Mouse (Mus musculus) thymus, postnatal 10 days (tissue): ENCODE data around the gene Bnc1.

Source experiments
- DNase-seq, 2 experiments: peaks; one replicate each; pipeline ENCODE4 v3.0.0; 2021; ENCODE audit warnings: low spot score in 2 of 2

Gene Bnc1

GRCm38 (mm10) chr7:81992131-81993061 is at the start of gene Bnc1:
Gene Bnc1, minus strand, starts transcription at chr7:81992292.
- DNase-seq: peak in 1 of 2 experiments; percentile 10

- no peak for DNase-seq
These were observed 41.3 kb upstream of the Bnc1 start for GRCm38 (mm10) chr7:82033347-82033746.

GRCm38 (mm10) chr7:82029666-82030065 is 37.6 kb upstream of the Bnc1 start:
- no peak for DNase-seq

GRCm38 (mm10) chr7:82025802-82026201 is 33.7 kb upstream of the Bnc1 start:
- no peak for DNase-seq

GRCm38 (mm10) chr7:82023676-82024075 is 31.6 kb upstream of the Bnc1 start:
- no peak for DNase-seq

GRCm38 (mm10) chr7:82022404-82022803 is 30.3 kb upstream of the Bnc1 start:
- DNase-seq: no peak

- no peak for DNase-seq
These were observed 25.9 kb upstream of the Bnc1 start for GRCm38 (mm10) chr7:82018031-82018430.

- DNase-seq: no peak
These were observed 24.9 kb upstream of the Bnc1 start for GRCm38 (mm10) chr7:82016751-82017710.

GRCm38 (mm10) chr7:82012472-82012871 is 20.4 kb upstream of the Bnc1 start:
- no peak for DNase-seq

GRCm38 (mm10) chr7:82011534-82012401 is 19.7 kb upstream of the Bnc1 start:
- DNase-seq: no peak

- no peak for DNase-seq
These were observed 15.1 kb upstream of the Bnc1 start for GRCm38 (mm10) chr7:82007151-82007550.

GRCm38 (mm10) chr7:82004228-82004627 is 12.1 kb upstream of the Bnc1 start:
- DNase-seq: no peak

- no peak for DNase-seq
These were observed 7.7 kb upstream of the Bnc1 start for GRCm38 (mm10) chr7:81999816-82000215.

- no peak for DNase-seq
These were observed 7.3 kb upstream of the Bnc1 start for GRCm38 (mm10) chr7:81999372-81999771.

GRCm38 (mm10) chr7:81995975-81996374 is 3.9 kb upstream of the Bnc1 start:
- DNase-seq: no peak

GRCm38 (mm10) chr7:81995126-81995525 is 3.0 kb upstream of the Bnc1 start:
- no peak for DNase-seq

GRCm38 (mm10) chr7:81993140-81993539 is 1.0 kb upstream of the Bnc1 start:
- DNase-seq: no peak

GRCm38 (mm10) chr7:81991611-81992061 is 456 bp downstream of the Bnc1 start:
- peak in 1 of 2 experiments; percentile 11 for DNase-seq

- no peak for DNase-seq
These were observed 976 bp downstream of the Bnc1 start for GRCm38 (mm10) chr7:81991116-81991515.

- no peak for DNase-seq
These were observed 8.4 kb downstream of the Bnc1 start for GRCm38 (mm10) chr7:81983651-81984050.

GRCm38 (mm10) chr7:81978304-81978703 is 13.8 kb downstream of the Bnc1 start:
- DNase-seq: no peak
